Mouse (Mus musculus) kidney, adult 10 weeks (tissue): ENCODE data around the gene Stxbp6. TPM values are rescaled to one million over a fixed set of nuclear protein-coding genes. Genes with fewer than 3 reads are reported as not detected.

Experiments
- polyA plus RNA-seq: library from polyadenylated mRNA; stranded (reverse); fragments of 350-450 nt; fragmentation: Illumina TruSeq; extraction: RNeasy Lipid Tissue Mini Kit (QIAGEN cat#74804); gene quantifications from one replicate; pipeline ENCODE4 v1.2.3, GENCODE M21; 2014; ENCODE audit warnings: low read depth, low replicate concordance

Gene Stxbp6
- 44.7 TPM for polyA plus RNA-seq

GRCm38 (mm10) chr12:45074611-45075342, at the start of gene Stxbp6:
TSS of gene Stxbp6 (minus strand) at chr12:45074709.

